Mouse (Mus musculus) CH12.LX (cell line): ENCODE results near the gene Nefh. TPM values are rescaled to one million over a fixed set of nuclear protein-coding genes. Genes with fewer than 3 reads are reported as not detected.

Experiments used
- DNase-seq: peaks from one replicate; pipeline ENCODE4 v3.0.0-alpha.2; 2013; ENCODE audit errors: extremely low read depth
- H3K27ac ChIP-seq: 2 replicates; pipeline ENCODE4 v1.5.1; 2012; ENCODE audit warnings: low read depth, mild to moderate bottlenecking, control low read depth, moderate library complexity; ENCODE audit not compliant: insufficient read depth
- H3K27me3 ChIP-seq: replicated peaks from 2 replicates; pipeline ENCODE3; 2012; ENCODE audit warnings: inconsistent platforms
- H3K36me3 ChIP-seq, 2 experiments: replicated peaks in 1 of 2; 2 replicates each; pipeline versions ENCODE3 to v1.6.1; 2012; ENCODE audit warnings: inconsistent platforms in 1 of 2, low read length in 1 of 2, mild to moderate bottlenecking in 1 of 2, mixed read lengths in 1 of 2, moderate library complexity in 1 of 2; ENCODE audit not compliant: control insufficient read depth in 1 of 2, insufficient read depth in 1 of 2
- H3K4me1 ChIP-seq, 2 experiments: 2 replicates each; pipeline ENCODE4 v1.6.1; 2012; ENCODE audit warnings: inconsistent platforms in 1 of 2, moderate library complexity in 1 of 2; ENCODE audit not compliant: insufficient read depth in 2 of 2, control insufficient read depth in 1 of 2
- H3K4me2 ChIP-seq: 2 replicates; pipeline ENCODE4 v1.6.1; 2012; ENCODE audit warnings: low read depth, mild to moderate bottlenecking, control low read depth; ENCODE audit not compliant: poor library complexity, insufficient read depth, severe bottlenecking
- H3K4me3 ChIP-seq, 3 experiments: fragments of 150-350 bp in 1 of 3; sonication (generic) in 1 of 3; replicated peaks in 1 of 3; 2 replicates each; pipeline versions ENCODE3 to v1.5.1; 2011 to 2012; ENCODE audit warnings: low read depth in 2 of 3, low read length in 2 of 3, mild to moderate bottlenecking in 2 of 3, moderate library complexity in 2 of 3, control low read depth in 1 of 3, improper control_type of control experiment in 1 of 3, inconsistent platforms in 1 of 3, mixed read lengths in 1 of 3; ENCODE audit not compliant: poor library complexity in 1 of 3
- H3K79me2 ChIP-seq: replicated peaks from 2 replicates; pipeline ENCODE4 v1.6.1; 2012; ENCODE audit warnings: mild to moderate bottlenecking, moderate library complexity; ENCODE audit not compliant: control insufficient read depth, poor library complexity, insufficient read depth, severe bottlenecking; ENCODE audit errors: extremely low read depth
- H3K9ac ChIP-seq: 2 replicates; pipeline ENCODE4 v1.6.1; 2012; ENCODE audit warnings: low read depth, mild to moderate bottlenecking, control low read depth, moderate library complexity; ENCODE audit not compliant: insufficient read depth
- H3K9me3 ChIP-seq: replicated peaks from 2 replicates; pipeline ENCODE3; 2012; ENCODE audit warnings: low read length, inconsistent platforms, mixed read lengths
- BHLHE40 ChIP-seq: IDR thresholded peaks from 2 replicates; pipeline ENCODE4 v1.6.1; 2011; ENCODE audit warnings: mild to moderate bottlenecking, low read depth, low read length, improper control_type of control experiment
- CHD1 ChIP-seq: IDR thresholded peaks from 2 replicates; pipeline ENCODE4 v1.6.1; 2012; ENCODE audit warnings: low read depth, low read length, improper control_type of control experiment, inconsistent platforms
- ELF1 ChIP-seq: IDR thresholded peaks from 2 replicates; pipeline ENCODE4 v1.6.1; 2014; ENCODE audit warnings: low read depth, mild to moderate bottlenecking, inconsistent platforms, low read length, improper control_type of control experiment
- EP300 ChIP-seq: IDR thresholded peaks from 2 replicates; pipeline ENCODE4 v1.6.1; 2011; ENCODE audit warnings: low read length, improper control_type of control experiment
- MAFK ChIP-seq: IDR thresholded peaks from 2 replicates; pipeline ENCODE4 v1.6.1; 2011; ENCODE audit warnings: low read length, improper control_type of control experiment; ENCODE audit not compliant: insufficient replicate concordance
- MAZ ChIP-seq: IDR thresholded peaks from 2 replicates; pipeline ENCODE4 v1.6.1; 2012; ENCODE audit warnings: low read depth, mild to moderate bottlenecking, inconsistent platforms, low read length, improper control_type of control experiment, moderate library complexity
- MXI1 ChIP-seq: IDR thresholded peaks from 2 replicates; pipeline ENCODE4 v1.6.1; 2011; ENCODE audit warnings: mild to moderate bottlenecking, low read depth, low read length, improper control_type of control experiment
- MYC ChIP-seq: IDR thresholded peaks from 2 replicates; pipeline ENCODE4 v1.6.1; 2011; ENCODE audit warnings: low read depth, mild to moderate bottlenecking, improper control_type of control experiment, low read length
- NELFE ChIP-seq: IDR thresholded peaks from 2 replicates; pipeline ENCODE4 v1.6.1; 2011; ENCODE audit warnings: low read depth, low read length, improper control_type of control experiment
- POLR2A ChIP-seq: IDR thresholded peaks from 2 replicates; pipeline ENCODE4 v1.6.1; 2011; ENCODE audit warnings: low read depth, mild to moderate bottlenecking, improper control_type of control experiment, low read length
- POLR2AphosphoS2 ChIP-seq: IDR thresholded peaks from 2 replicates; pipeline ENCODE4 v1.6.1; 2011; ENCODE audit warnings: low read depth, low read length, improper control_type of control experiment
- SIN3A ChIP-seq: IDR thresholded peaks from 2 replicates; pipeline ENCODE4 v1.6.1; 2012; ENCODE audit warnings: low read length, improper control_type of control experiment, inconsistent platforms
- SMC3 ChIP-seq: IDR thresholded peaks from 2 replicates; pipeline ENCODE4 v1.6.1; 2011; ENCODE audit warnings: low read depth, low read length, improper control_type of control experiment
- TBP ChIP-seq: conservative IDR thresholded peaks from 2 replicates; pipeline ENCODE4 v1.6.1; 2011; ENCODE audit warnings: low read depth, low read length, improper control_type of control experiment
- ZMIZ1 ChIP-seq: IDR thresholded peaks from 2 replicates; pipeline ENCODE4 v1.6.1; 2012; ENCODE audit warnings: low read depth, mild to moderate bottlenecking, inconsistent platforms, low read length, improper control_type of control experiment
- ZNF384 ChIP-seq: IDR thresholded peaks from 2 replicates; pipeline ENCODE4 v1.6.1; 2012; ENCODE audit warnings: low read depth, low read length, improper control_type of control experiment, inconsistent platforms
- dilution Hi-C: fragments of 300-500 bp; cut with MboI; formaldehyde crosslinking; loops from 2 replicates; pipeline ENCODE4 v1.14.3; 2020; ENCODE audit warnings: low sequenced_read_pairs; ENCODE audit not compliant: extremely low pct_unique_long_range_greater_than_20kb, extremely low pct_ligation_motif_present
- in situ Hi-C: fragments of 300-500 bp; cut with MboI; formaldehyde crosslinking; loops from 3 replicates; pipeline ENCODE4 v1.14.3; 2019; ENCODE audit warnings: low sequenced_read_pairs, low pct_ligation_motif_present, low pct_unique_long_range_greater_than_20kb, mixed read lengths
- polyA plus RNA-seq: library from polyadenylated mRNA; unstranded; fragments of >175 nt; gene quantifications from 2 replicates; pipeline ENCODE4 v1.2.1, GENCODE M21; 2012; ENCODE audit warnings: low read depth; ENCODE audit not compliant: insufficient read length
- total RNA-seq, 2 experiments: library from RNA; depleted of rRNA; stranded (reverse); fragments of 300-350 nt in 1 of 2; fragments of >200 nt in 1 of 2; gene quantifications; 2 replicates each; pipeline ENCODE4 v1.2.3; 2012 to 2014

Nefh gene
- total and polyA plus RNA-seq, 3 experiments, result 0.06 TPM; not detected in 2

GRCm38 (mm10) chr11:4948792-4949191, 928 bp upstream of the Nefh start:
- TF ChIP-seq MYC (no peak), BHLHE40 (no peak)
- peaks cover 2 to 3% of the 10 kb centered on the region in 2 experiments; a peak in 3 of 4 replicates for H3K4me1 ChIP-seq
- in situ Hi-C loops, result no loop called here
- H3K79me2 ChIP-seq, result no peaks in the 10 kb centered on the region
- peaks cover 25% of the 10 kb centered on the region for H3K27me3 ChIP-seq
- peaks cover 12% of the 10 kb centered on the region for H3K9me3 ChIP-seq
- H3K27ac ChIP-seq, result no peak overlapping the region
- no peak overlapping the region for H3K4me2 ChIP-seq
- no peak overlapping the region for H3K4me3 ChIP-seq
- no peak for DNase-seq
- dilution Hi-C loops, result no loop called here
- peaks cover 0 to 12% of the 10 kb centered on the region in 2 experiments for H3K36me3 ChIP-seq
- H3K9ac ChIP-seq, result no peak overlapping the region

GRCm38 (mm10) chr11:4946947-4947812, 684 bp downstream of the Nefh start:
- Histone ChIP-seq H3K27me3 (peaks cover 14% of the 10 kb centered on the region), H3K27ac (no peak overlapping the region), H3K9me3 (peaks cover 12% of the 10 kb centered on the region), H3K4me3 (no peak overlapping the region), H3K4me1 (peaks cover 2 to 8% of the 10 kb centered on the region in 2 experiments; a peak in 3 of 4 replicates), H3K9ac (no peak overlapping the region), H3K36me3 (peaks cover 0 to 12% of the 10 kb centered on the region in 2 experiments), H3K4me2 (no peak overlapping the region), H3K79me2 (no peaks in the 10 kb centered on the region)
- in situ Hi-C loops (no loop called here), dilution Hi-C loops (no loop called here)
- TF ChIP-seq POLR2A, result no peak
- no peak for TF ChIP-seq ELF1
- no peak for TF ChIP-seq ZNF384
- TF ChIP-seq MAZ, result no peak
- TF ChIP-seq SMC3, result no peak
- no peak for TF ChIP-seq BHLHE40
- no peak for TF ChIP-seq TBP
- no peak for TF ChIP-seq CHD1
- no peak for TF ChIP-seq SIN3A
- TF ChIP-seq POLR2AphosphoS2, result no peak
- TF ChIP-seq MYC, result no peak
- TF ChIP-seq MXI1, result no peak
- TF ChIP-seq EP300, result no peak
- TF ChIP-seq MAFK, result no peak
- TF ChIP-seq NELFE, result no peak
- no peak for TF ChIP-seq ZMIZ1
- no peak for DNase-seq
